Mouse (Mus musculus) bone marrow macrophage, adult 2 months (primary cell): ENCODE results near the gene Fam241a. TPM values are rescaled to one million over a fixed set of nuclear protein-coding genes. Genes with fewer than 3 reads are reported as not detected.

ENCODE experiments used
- H3K27ac ChIP-seq: 2 replicates; pipeline ENCODE4 v1.5.1; 2012; ENCODE audit warnings: low read depth, low read length; ENCODE audit not compliant: insufficient read depth
- H3K4me1 ChIP-seq: 2 replicates; pipeline ENCODE4 v1.6.1; 2012; ENCODE audit warnings: low read length; ENCODE audit not compliant: control insufficient read depth, insufficient read depth
- H3K4me3 ChIP-seq: 2 replicates; pipeline ENCODE4 v1.5.1; 2012; ENCODE audit warnings: mild to moderate bottlenecking, low read length, moderate library complexity; ENCODE audit not compliant: insufficient read depth
- CTCF ChIP-seq: IDR thresholded peaks from 2 replicates; pipeline ENCODE4 v1.5.1; 2012; ENCODE audit warnings: low read depth, mild to moderate bottlenecking, low read length, moderate library complexity
- POLR2A ChIP-seq: IDR thresholded peaks from 2 replicates; pipeline ENCODE4 v1.6.1; 2012; ENCODE audit warnings: mild to moderate bottlenecking, low read depth, low read length, borderline replicate concordance
- polyA plus RNA-seq: library from polyadenylated mRNA; stranded (reverse); fragments of >200 nt; gene quantifications from 2 replicates; pipeline ENCODE4 v1.2.4, GENCODE M21; 2012; ENCODE audit not compliant: missing spikeins, insufficient read depth, insufficient read length

Gene Fam241a
- 23.7 and 25.2 TPM in 2 replicates for polyA plus RNA-seq

DNA sequence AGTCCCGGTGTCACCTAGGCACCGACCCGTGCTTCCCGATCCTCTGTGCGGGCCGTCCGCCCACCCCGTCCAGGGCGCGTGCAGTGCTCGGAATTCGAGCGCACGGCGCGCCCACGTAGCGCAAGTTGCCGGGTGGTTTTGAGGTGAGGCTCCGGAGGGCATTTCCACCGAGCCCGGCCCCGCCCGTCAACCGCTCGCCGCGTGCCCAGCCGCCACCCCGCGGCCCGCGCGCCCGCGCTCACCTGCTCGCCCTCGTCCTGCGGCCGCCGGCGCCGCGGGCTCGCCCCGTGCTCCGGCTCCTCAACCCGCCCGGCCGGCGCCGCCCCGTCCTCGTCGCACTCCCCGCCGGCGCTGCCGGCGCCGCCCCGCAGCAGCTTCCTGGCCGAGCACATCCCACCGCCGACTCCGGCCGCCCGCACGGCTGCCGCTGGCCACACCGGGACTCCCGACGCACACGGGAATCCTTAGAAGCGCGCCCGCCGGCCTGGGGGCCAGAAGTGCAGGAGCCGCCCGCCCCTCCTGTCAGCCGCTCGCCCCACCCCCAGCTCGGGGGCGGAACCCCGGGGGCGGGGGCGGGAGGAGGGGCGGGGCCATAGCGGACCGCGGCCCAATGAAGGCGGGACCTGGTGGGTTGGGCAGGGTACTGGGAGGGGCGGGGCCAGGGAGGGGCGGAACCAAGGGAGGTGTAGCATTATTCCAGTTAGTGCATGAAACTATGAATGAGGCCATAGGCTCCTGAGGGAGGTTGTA is at the start of gene Fam241a:
Gene Fam241a (minus strand): TSS at position 533 of the 750 bp plus-strand sequence.
- TF ChIP-seq POLR2A (no peak), CTCF (no peak)
- peaks cover 23% of the 10 kb centered on the region for H3K4me1 ChIP-seq
- peak within 1 kb of the TSS; percentile 100 for H3K4me3 ChIP-seq
- H3K27ac ChIP-seq = peak within 1 kb of the TSS; percentile 58

DNA sequence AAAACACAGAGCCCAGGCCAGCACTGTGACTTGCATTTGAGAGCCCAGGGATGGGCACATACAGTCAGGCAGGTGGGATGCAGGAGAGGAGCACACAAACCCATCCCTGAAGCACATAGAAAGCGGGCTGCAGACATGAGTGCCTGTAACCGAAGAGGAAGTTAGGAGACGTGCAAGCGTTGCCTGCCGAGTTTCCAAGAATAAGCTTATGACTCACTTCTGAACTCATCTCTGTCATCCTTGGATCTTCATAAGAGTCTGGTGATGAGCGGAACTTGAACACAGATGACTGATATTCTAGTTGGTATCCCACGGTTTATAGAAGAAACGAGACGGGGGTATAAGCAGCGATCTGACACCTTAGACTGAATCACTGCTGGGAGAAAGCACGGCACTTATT is 36.3 kb upstream of the Fam241a start:
- Histone ChIP-seq H3K27ac (peak overlapping the region; percentile 37), H3K4me3 (no peak overlapping the region), H3K4me1 (peaks cover 14% of the 10 kb centered on the region)
- TF ChIP-seq POLR2A (no peak), CTCF (no peak)

DNA sequence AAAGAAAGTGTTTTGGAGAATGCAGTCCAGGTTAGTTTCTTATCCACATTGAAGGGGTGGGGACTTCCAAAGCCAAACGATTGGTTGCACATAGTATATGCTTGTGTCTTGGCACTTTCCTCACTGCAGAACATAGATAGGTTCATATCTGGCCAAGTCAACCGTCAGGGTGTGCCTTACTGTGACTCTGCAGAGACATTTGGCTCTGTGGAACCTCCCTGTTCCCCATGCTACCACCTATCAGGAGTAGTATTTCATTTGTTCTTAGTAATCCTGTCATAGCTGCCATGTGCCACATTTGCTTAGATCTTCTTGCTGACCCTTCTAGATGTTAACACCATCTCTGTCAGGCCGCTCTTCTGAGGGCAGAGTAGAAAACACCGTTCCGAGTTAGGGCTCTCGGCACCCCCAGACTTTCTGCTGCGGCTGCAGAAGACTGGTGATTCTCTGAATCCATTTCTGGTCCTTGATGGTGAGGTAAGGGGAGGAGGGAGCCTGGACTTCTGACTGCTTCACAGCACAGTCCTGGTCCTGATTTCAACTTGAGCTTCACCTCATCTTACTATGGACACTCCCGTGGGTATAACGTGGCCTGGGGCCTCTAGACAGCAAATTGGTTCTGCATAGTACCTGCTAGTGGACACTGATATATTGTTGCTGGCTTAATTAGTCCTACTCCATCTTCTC is 34.3 kb upstream of the Fam241a start:
- H3K4me1 ChIP-seq = peaks cover 14% of the 10 kb centered on the region
- no peak overlapping the region for H3K27ac ChIP-seq
- no peak overlapping the region for H3K4me3 ChIP-seq
- TF ChIP-seq CTCF = no peak
- no peak for TF ChIP-seq POLR2A

DNA sequence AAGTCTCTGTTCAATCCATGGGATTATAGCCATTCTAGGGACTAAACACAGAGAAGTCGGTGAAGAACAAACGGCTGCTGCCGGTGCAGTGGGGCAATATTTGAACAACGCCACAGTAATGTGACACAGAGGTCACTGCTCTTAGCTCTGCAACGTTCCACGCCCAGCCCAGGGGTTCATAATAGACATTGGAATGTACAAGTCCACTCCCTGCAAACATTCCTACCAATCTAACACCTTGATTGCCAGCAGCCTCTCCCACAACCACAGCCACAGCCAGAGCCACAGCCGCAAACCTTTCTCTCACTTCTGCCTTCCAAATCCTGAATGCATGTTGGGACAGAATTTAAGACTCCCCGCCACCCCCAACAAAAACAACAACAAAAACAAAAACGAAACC is 33.8 kb upstream of the Fam241a start:
- no peak for TF ChIP-seq CTCF
- no peak for TF ChIP-seq POLR2A
- H3K4me3 ChIP-seq = no peak overlapping the region
- no peak overlapping the region for H3K27ac ChIP-seq
- H3K4me1 ChIP-seq = peaks cover 16% of the 10 kb centered on the region

DNA sequence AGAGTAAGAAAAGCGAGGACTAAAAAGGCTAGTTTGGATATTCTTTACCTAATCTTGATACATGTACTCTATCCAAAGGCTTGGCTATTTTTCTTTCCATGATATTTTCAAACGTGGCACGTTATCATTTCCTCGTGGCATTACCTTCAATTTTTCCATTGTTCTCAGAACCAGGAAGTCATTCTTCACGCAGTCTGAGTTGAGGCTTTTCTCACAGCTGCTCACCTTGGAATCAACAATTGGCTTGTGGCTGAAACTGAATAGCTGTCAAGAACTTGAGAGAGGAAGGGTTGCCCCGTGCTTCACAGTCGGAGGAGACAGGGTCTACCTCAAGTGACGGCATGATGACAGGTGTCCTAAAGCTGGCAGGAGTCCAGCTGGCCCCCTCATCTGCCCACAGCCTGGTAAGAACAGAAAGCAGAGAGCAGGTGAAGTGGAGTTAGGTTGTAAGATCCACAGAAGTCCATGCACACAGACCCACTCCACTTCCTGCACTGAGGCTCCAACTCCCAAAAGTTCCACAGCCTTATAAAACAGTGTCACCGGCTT is 30.6 kb upstream of the Fam241a start:
- Histone ChIP-seq H3K4me1 (peaks cover 16% of the 10 kb centered on the region), H3K4me3 (no peak overlapping the region), H3K27ac (no peak overlapping the region)
- TF ChIP-seq POLR2A (no peak), CTCF (no peak)

DNA sequence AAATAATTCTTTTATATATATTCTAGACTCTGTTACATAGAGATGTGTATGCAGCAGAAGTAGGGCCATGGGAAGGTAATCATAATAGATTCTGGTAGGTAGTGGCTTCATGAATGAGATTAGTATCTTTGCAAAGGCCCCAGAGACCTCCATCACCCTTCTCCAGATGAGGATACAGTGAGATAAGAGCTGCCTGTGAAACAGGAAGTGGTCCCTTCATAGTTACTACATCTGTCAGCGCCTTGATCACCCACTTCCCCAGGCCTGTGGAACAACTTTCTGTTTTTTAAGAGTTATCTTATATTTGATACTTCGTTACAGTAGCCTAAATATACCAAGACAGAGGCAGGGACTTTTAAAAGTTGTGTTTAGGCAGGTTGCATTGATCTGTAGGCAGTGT is 28.3 kb upstream of the Fam241a start:
- no peak overlapping the region for H3K4me3 ChIP-seq
- peaks cover 14% of the 10 kb centered on the region for H3K4me1 ChIP-seq
- no peak overlapping the region for H3K27ac ChIP-seq
- TF ChIP-seq CTCF (no peak), POLR2A (no peak)

DNA sequence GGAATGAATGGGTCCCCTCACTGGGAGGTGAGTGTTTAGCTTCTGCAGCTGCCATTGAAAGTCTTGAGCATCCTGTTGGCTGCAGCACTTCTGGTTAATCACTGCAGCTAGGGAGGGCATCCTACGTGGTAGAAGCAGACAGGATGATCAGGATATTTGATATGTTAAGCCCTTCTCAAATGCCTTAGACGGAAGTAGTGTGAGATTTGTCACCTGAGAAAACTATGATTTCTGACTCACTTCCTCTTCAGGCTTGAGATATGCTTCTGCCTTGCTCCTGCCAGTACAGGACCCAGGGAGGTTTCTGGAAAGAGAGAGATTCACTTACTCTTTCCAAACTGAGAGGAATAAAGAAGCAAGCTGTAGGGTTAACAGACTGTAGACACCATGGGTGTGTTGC is 27.1 kb upstream of the Fam241a start:
- TF ChIP-seq CTCF = no peak
- no peak for TF ChIP-seq POLR2A
- no peak overlapping the region for H3K4me3 ChIP-seq
- H3K4me1 ChIP-seq = peaks cover 14% of the 10 kb centered on the region
- peak overlapping the region; percentile 29 for H3K27ac ChIP-seq

DNA sequence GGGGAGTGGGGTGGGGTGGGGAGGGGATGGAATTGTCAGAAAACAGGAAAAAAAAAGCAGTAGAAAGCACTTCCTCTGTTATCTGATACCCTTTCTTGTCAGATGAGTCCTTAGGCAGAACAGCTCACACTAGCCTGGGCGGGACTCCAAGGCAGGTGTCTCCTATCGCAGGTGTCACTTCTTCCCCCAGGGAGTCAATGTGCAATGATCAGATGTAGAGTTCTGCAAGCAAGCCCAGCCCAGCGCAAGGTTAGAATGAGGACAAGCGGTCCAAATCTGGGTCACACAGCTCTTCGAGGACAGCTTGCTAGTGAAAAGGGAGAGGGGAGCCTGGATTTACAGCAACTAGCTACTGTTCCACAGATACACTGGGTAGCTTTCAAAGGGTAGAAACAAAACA is 26.0 kb upstream of the Fam241a start:
- peaks cover 18% of the 10 kb centered on the region for H3K4me1 ChIP-seq
- no peak overlapping the region for H3K4me3 ChIP-seq
- H3K27ac ChIP-seq = no peak overlapping the region
- TF ChIP-seq POLR2A (no peak), CTCF (no peak)

DNA sequence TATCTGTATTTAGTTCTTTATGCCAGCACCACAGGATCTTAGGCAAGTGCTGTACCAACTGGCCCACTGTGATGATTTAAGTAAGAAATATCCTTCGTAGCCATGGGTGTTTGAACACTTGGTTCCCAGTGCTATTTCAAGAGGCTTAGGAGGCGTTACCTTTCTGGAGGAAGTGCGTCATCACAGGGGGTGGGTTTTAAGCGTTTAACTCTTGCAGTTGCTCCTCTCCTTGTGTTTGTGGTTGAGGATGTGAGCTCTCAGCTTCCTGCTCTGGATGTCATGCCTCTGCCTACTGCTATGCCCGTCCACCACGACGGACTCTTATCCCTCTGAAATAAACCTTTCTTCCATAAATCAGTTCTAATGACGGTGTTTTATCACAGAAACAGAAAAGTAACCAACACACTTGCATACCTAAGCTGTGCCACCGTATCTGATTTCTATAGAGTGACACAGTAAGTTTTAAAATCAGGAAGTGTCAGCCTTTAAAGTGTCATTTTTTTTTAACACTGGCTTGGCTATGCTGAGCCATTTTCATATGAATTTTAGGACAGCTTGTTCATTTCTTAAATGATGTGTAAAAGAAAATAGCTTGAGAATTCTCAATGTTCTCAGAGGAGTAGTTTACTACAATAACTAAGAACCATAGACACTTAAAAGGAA is 22.0 kb upstream of the Fam241a start:
- H3K4me1 ChIP-seq = peaks cover 20% of the 10 kb centered on the region
- no peak overlapping the region for H3K4me3 ChIP-seq
- peak overlapping the region; percentile 33 for H3K27ac ChIP-seq
- TF ChIP-seq CTCF (no peak), POLR2A (no peak)
